Mouse (Mus musculus) cortical plate, adult 2 months (tissue): ENCODE measurements around the gene Olfr374.

ENCODE experiments used
- CTCF ChIP-seq: fragments of 200-500 bp; IDR thresholded peaks from 2 replicates; pipeline ENCODE4 v1.5.1; 2011; ENCODE audit warnings: mild to moderate bottlenecking, control low read depth, low read length; ENCODE audit not compliant: insufficient read depth; ENCODE audit errors: extremely low read depth
- POLR2A ChIP-seq: fragments of 200-500 bp; IDR thresholded peaks from 2 replicates; pipeline ENCODE4 v1.6.1; 2011; ENCODE audit warnings: mild to moderate bottlenecking, low read length, control low read depth; ENCODE audit not compliant: insufficient read depth; ENCODE audit errors: extremely low read depth

- TF ChIP-seq CTCF (no peak), POLR2A (no peak)
These were observed 24.4 kb downstream of the Olfr374 start for GRCm38 (mm10) chr8:72131251-72131650.
